Comparison of ENCODE assay signal across 15 mouse cellular contexts in the genomic region with DNA sequence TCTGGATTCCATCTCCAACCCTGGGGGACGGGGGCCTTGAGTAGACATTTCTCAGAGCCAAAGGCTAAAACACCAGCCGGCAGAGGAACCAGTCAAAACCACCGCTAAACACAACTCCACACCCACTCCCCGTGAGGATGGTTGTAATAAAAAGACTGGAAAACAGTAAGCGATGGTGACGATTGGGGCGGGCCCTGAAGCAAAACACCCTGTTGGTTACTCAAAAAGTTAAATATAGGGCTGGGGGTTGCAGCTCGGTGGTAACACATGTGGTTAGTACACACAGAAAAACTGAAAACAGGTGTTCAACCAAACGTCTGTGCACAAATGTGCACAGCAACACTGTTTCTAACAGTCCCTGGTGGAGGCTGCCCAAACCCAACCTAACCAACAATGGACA. TPM values are rescaled to one million over a fixed set of nuclear protein-coding genes. Genes with fewer than 3 reads are reported as not detected.
DNase-seq lines count a peak whose midpoint lies in the region; ATAC-seq lines count a peak whose summit lies in the region.
"Had no signal": no experiment of that assay in that cellular context is flagged by ENCODE, and none has a peak within 500 bp of the region (broad histone marks: within the 10 kb centered on the region; RNA-seq: fewer than 3 reads in every experiment).

No protein-coding gene starts in this region.

- no peaks in the 10 kb centered on the region for H3K36me3 ChIP-seq in heart, embryonic 15.5 days
- no peaks in the 10 kb centered on the region for H3K36me3 ChIP-seq in embryonic facial prominence, embryonic 15.5 days
- H3K36me3 ChIP-seq: lung, embryonic 15.5 days; midbrain, embryonic 12.5 days; neural tube, embryonic 13.5 days had no signal

- H3K4me2 ChIP-seq in heart, embryonic 15.5 days, result no peak overlapping the region
- H3K4me2 ChIP-seq in embryonic facial prominence, embryonic 15.5 days (replicated peaks), result peak overlapping the region; percentile 8; the same call in 1 of the 2 replicates
- H3K4me2 ChIP-seq: lung, embryonic 15.5 days; midbrain, embryonic 12.5 days; neural tube, embryonic 13.5 days had no signal

- H3K4me3 ChIP-seq in heart, embryonic 15.5 days, result no peak overlapping the region
- no peak overlapping the region for H3K4me3 ChIP-seq in embryonic facial prominence, embryonic 15.5 days (replicated peaks)
- H3K4me3 ChIP-seq: lung, embryonic 15.5 days; midbrain, embryonic 12.5 days; neural tube, embryonic 13.5 days had no signal

- WGBS in heart, embryonic 15.5 days, result 63% methylated on average over 9 of the region's 9 CpGs
- WGBS in embryonic facial prominence, embryonic 15.5 days, result 21% methylated on average over 9 of the region's 9 CpGs

- H3K4me1 ChIP-seq in heart, embryonic 15.5 days (replicated peaks), result peaks cover 45% of the 10 kb centered on the region
- peaks cover 50% of the 10 kb centered on the region for H3K4me1 ChIP-seq in embryonic facial prominence, embryonic 15.5 days

- H3K9ac ChIP-seq in heart, embryonic 15.5 days, result no peak overlapping the region
- H3K9ac ChIP-seq in embryonic facial prominence, embryonic 15.5 days, result no peak overlapping the region
- H3K9ac ChIP-seq: lung, embryonic 15.5 days; midbrain, embryonic 12.5 days; neural tube, embryonic 13.5 days had no signal

- peak overlapping the region; percentile 14; the same call in 1 of the 2 replicates for H3K27ac ChIP-seq in heart, embryonic 15.5 days
- peak overlapping the region; percentile 82 for H3K27ac ChIP-seq in embryonic facial prominence, embryonic 15.5 days (replicated peaks)
- H3K27ac ChIP-seq: lung, embryonic 15.5 days; midbrain, embryonic 12.5 days; neural tube, embryonic 13.5 days had no signal

- no peaks in the 10 kb centered on the region for H3K27me3 ChIP-seq in heart, embryonic 15.5 days
- H3K27me3 ChIP-seq in embryonic facial prominence, embryonic 15.5 days, result no peaks in the 10 kb centered on the region
- H3K27me3 ChIP-seq: lung, embryonic 15.5 days; midbrain, embryonic 12.5 days; neural tube, embryonic 13.5 days had no signal

- no peaks in the 10 kb centered on the region for H3K9me3 ChIP-seq in heart, embryonic 15.5 days (replicated peaks)
- H3K9me3 ChIP-seq in embryonic facial prominence, embryonic 15.5 days (replicated peaks), result no peaks in the 10 kb centered on the region
- H3K9me3 ChIP-seq: lung, embryonic 15.5 days; midbrain, embryonic 12.5 days; neural tube, embryonic 13.5 days had no signal

- no peak for DNase-seq in heart, adult 9 months (ENCODE audit: low spot score in 2 of 2)
- peak; percentile 48 for DNase-seq in CD4-positive helper T cell, adult 2 months (ENCODE audit: low read depth, low spot score)
- peak; percentile 73 to 86 for DNase-seq in thymus, adult 18-20 months
- DNase-seq in frontal cortex, postnatal 36 days (ENCODE audit: low spot score in 2 of 2), result no peak
- DNase-seq in gastrocnemius, postnatal 36 days, result no peak
- DNase-seq in kidney, postnatal 36 days, result no peak
- DNase-seq: adrenal gland, postnatal 10 days; B cell, adult 2 months; right cerebral cortex, adult 18-20 months had no signal

- no peak for ATAC-seq in heart, embryonic 15.5 days (replicated peaks; ENCODE audit: insufficient number of reproducible peaks, insufficient read depth, low FRiP score, low read depth)
- ATAC-seq in embryonic facial prominence, embryonic 15.5 days (ENCODE audit: insufficient number of reproducible peaks, low FRiP score, low TSS enrichment, low read depth), result 0 out of 2 replicates have a peak, but pooled peaks have one; percentile 37
- ATAC-seq: intestine, postnatal 0 days had no signal

- intact Hi-C loops in gastrocnemius, postnatal 36 days (cut with DNase I), result no loop called here

RNA-seq across cellular contexts. Expression of a gene that starts 7.4 kb away (rescaled TPM):
- 3.4 and 5.1 TPM in 2 replicates for polyA plus RNA-seq in heart, embryonic 15.5 days (2015; fragmentation: Nextera tagmentation; extraction: Ambion mirVana)
- 8.6 and 10.3 TPM in 2 replicates for polyA plus RNA-seq in embryonic facial prominence, embryonic 15.5 days (2015; fragmentation: Nextera tagmentation; extraction: Ambion mirVana)
- 10 to 100 TPM; 23.7 to 28.5 TPM for total RNA-seq in gastrocnemius, postnatal 36 days (2021)

Comparison
In these comparisons a context has a peak if more than half of its experiments do, and no peak if none do; other contexts are left out.
1. DNase-seq: peak in CD4-positive helper T cell, adult 2 months (single experiment) and thymus, adult 18-20 months (2 of 2); none in heart, adult 9 months (0 of 2), frontal cortex, postnatal 36 days (0 of 2), gastrocnemius, postnatal 36 days (0 of 2) and kidney, postnatal 36 days (0 of 2).